Mouse (Mus musculus) testis, adult 2 months (tissue): ENCODE data around the gene Cdip1. TPM values are rescaled to one million over a fixed set of nuclear protein-coding genes. Genes with fewer than 3 reads are reported as not detected.

ENCODE experiments used
- H3K27ac ChIP-seq: fragments of 200-500 bp; 2 replicates; pipeline ENCODE4 v1.5.1; 2012; ENCODE audit warnings: low read depth, low read length; ENCODE audit not compliant: control insufficient read depth, insufficient read depth
- H3K27me3 ChIP-seq: fragments of 200-500 bp; 2 replicates; pipeline ENCODE4 v1.6.1; 2012; ENCODE audit warnings: mild to moderate bottlenecking, low read length, moderate library complexity; ENCODE audit not compliant: control insufficient read depth, insufficient read depth
- H3K36me3 ChIP-seq: fragments of 200-500 bp; 2 replicates; pipeline ENCODE4 v1.6.1; 2012; ENCODE audit warnings: mild to moderate bottlenecking, low read length; ENCODE audit not compliant: control insufficient read depth, insufficient read depth
- H3K4me1 ChIP-seq: fragments of 200-500 bp; 2 replicates; pipeline ENCODE4 v1.6.1; 2012; ENCODE audit warnings: low read length; ENCODE audit not compliant: control insufficient read depth, insufficient read depth
- H3K4me3 ChIP-seq: fragments of 200-500 bp; 2 replicates; pipeline ENCODE4 v1.5.1; 2012; ENCODE audit warnings: low read depth, mild to moderate bottlenecking, low read length, moderate library complexity, mixed read lengths; ENCODE audit not compliant: control insufficient read depth
- CTCF ChIP-seq: fragments of 200-500 bp; IDR thresholded peaks from 2 replicates; pipeline ENCODE4 v1.5.1; 2012; ENCODE audit warnings: low read depth, mild to moderate bottlenecking, inconsistent platforms, low read length, moderate library complexity; ENCODE audit not compliant: control insufficient read depth, insufficient read depth, insufficient replicate concordance
- POLR2A ChIP-seq: fragments of 200-500 bp; IDR thresholded peaks from 2 replicates; pipeline ENCODE4 v1.6.1; 2012; ENCODE audit warnings: low read depth, mild to moderate bottlenecking, inconsistent platforms, low read length, moderate library complexity; ENCODE audit not compliant: control insufficient read depth
- polyA plus RNA-seq: library from polyadenylated mRNA; depleted of rRNA; stranded (reverse); fragments of >200 nt; gene quantifications from 2 replicates; pipeline ENCODE4 v1.2.3, GENCODE M21; 2012

Cdip1 gene
- polyA plus RNA-seq, 1 experiment, result 57.0 TPM

- Histone ChIP-seq H3K27me3 (no peaks in the 10 kb centered on the region), H3K4me1 (0 out of 2 replicates have a peak, but pooled peaks cover 2% of the 10 kb centered on the region), H3K36me3 (no peaks in the 10 kb centered on the region), H3K27ac (peak overlapping the region; percentile 91), H3K4me3 (peak overlapping the region; percentile 98)
- TF ChIP-seq CTCF, result no peak
- TF ChIP-seq POLR2A, result no peak
Observed at GRCm38 (mm10) chr16:4726528-4727128, 63.5 kb downstream of the Cdip1 start.

DNA sequence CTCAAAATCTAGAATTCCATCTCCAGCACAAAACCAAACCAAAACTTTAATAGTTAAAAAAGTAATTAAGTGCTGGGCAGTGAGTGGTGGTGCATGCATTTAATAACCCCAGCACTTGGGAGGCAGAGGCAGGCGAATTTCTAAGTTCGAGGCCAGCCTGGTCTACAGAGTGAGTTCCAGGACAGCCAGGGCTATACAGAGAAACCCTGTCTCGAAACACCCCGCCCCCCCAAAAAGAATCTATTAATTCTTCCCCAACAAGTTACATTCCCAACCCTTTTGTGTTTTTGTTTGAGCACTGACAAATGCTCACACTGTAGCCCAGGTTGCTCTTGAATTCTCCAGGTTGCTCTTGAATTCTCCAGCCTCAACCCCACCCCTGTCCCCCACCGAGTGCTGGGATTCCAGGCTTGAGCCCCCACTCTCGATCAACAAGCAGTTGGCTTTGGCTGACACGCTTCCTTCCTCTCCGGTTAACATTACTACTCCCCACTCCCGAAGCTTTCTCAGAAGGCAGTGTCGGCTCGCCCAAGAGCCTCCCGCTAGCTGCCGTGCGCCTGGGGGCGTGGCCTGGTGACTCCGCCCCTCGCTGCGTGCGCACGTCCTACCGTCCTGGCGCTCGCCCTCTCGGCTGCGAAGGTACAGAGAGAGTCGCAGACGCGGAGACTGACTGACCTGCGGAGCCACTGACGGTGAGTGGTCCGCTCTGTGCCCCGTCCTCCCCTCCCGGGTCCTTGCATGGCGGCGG is 64.1 kb downstream of the Cdip1 start, which contains the start of gene Hmox2:
Gene Hmox2, plus strand, starts transcription at position 582 of the 748 bp plus-strand sequence.
- no peaks in the 10 kb centered on the region for H3K36me3 ChIP-seq
- 0 out of 2 replicates have a peak, but pooled peaks cover 2% of the 10 kb centered on the region for H3K4me1 ChIP-seq
- TF ChIP-seq CTCF (no peak), POLR2A (peak; percentile 98)
- no peaks in the 10 kb centered on the region for H3K27me3 ChIP-seq
- H3K4me3 ChIP-seq, result peak within 1 kb of the TSS; percentile 98
- peak within 1 kb of the TSS; percentile 91 for H3K27ac ChIP-seq

- no peaks in the 10 kb centered on the region for H3K36me3 ChIP-seq
- H3K4me1 ChIP-seq, result 0 out of 2 replicates have a peak, but pooled peaks cover 2% of the 10 kb centered on the region
- H3K4me3 ChIP-seq, result no peak overlapping the region
- TF ChIP-seq POLR2A, result no peak
- no peak for TF ChIP-seq CTCF
- H3K27me3 ChIP-seq, result no peaks in the 10 kb centered on the region
- H3K27ac ChIP-seq, result no peak overlapping the region
Observed at GRCm38 (mm10) chr16:4725266-4725665, 64.8 kb downstream of the Cdip1 start.

- Histone ChIP-seq H3K27ac (no peak overlapping the region), H3K27me3 (no peaks in the 10 kb centered on the region), H3K36me3 (no peaks in the 10 kb centered on the region), H3K4me3 (no peak overlapping the region), H3K4me1 (peaks cover 6% of the 10 kb centered on the region)
- TF ChIP-seq CTCF (no peak), POLR2A (no peak)
Observed at GRCm38 (mm10) chr16:4722915-4723209, 67.2 kb downstream of the Cdip1 start.

- no peaks in the 10 kb centered on the region for H3K27me3 ChIP-seq
- H3K36me3 ChIP-seq, result no peaks in the 10 kb centered on the region
- no peak overlapping the region for H3K4me3 ChIP-seq
- TF ChIP-seq POLR2A (no peak), CTCF (no peak)
- H3K27ac ChIP-seq, result no peak overlapping the region
- peaks cover 6% of the 10 kb centered on the region for H3K4me1 ChIP-seq
Observed at GRCm38 (mm10) chr16:4722128-4722914, 67.8 kb downstream of the Cdip1 start.

- TF ChIP-seq POLR2A (no peak), CTCF (no peak)
Observed at GRCm38 (mm10) chr16:4718753-4719518, 71.2 kb downstream of the Cdip1 start, which contains the start of gene Nmral1. TSS of gene Nmral1 (minus strand) at chr16:4719356.

More at GRCm38 (mm10) chr16:4718753-4719518, 71.2 kb downstream of the Cdip1 start, which contains the start of gene Nmral1:
- H3K27me3 ChIP-seq, result no peaks in the 10 kb centered on the region
- peak within 1 kb of the TSS; percentile 83 for H3K4me3 ChIP-seq
- no peaks in the 10 kb centered on the region for H3K36me3 ChIP-seq
- peaks cover 5% of the 10 kb centered on the region for H3K4me1 ChIP-seq
- no peak within 1 kb of the TSS for H3K27ac ChIP-seq
